ENCODE assay signal across 12 mouse cellular contexts in genomic region chr4:116612621-116613020, GRCm38 (mm10).
"Had no signal": no experiment of that assay in that cellular context is flagged by ENCODE, and none has a peak within 500 bp of the region (broad histone marks: within the 10 kb centered on the region; RNA-seq: fewer than 3 reads in every experiment).

No protein-coding gene starts in this region.

- DNase-seq: left cerebral cortex, postnatal 4 days; liver; liver, embryonic 13.5 days; liver, postnatal 0 days; lung, adult 18-20 months; lung, adult 2 months; lung, embryonic 14.5 days; lung, postnatal 10 days; lung, postnatal 14 days; lung, postnatal 36 days; lung, postnatal 4 days; midbrain, embryonic 14.5 days had no signal
